In genomic region chr5:122514127-122514521, GRCm38 (mm10) we compare ENCODE assay signal across 9 mouse cellular contexts. TPM values are rescaled to one million over a fixed set of nuclear protein-coding genes. Genes with fewer than 3 reads are reported as not detected.
DNase-seq lines count a peak whose midpoint lies in the region; ATAC-seq and TF ChIP-seq lines count a peak whose summit lies in the region.
"Had no signal": no experiment of that assay in that cellular context is flagged by ENCODE, and none has a peak within 500 bp of the region (broad histone marks: within the 10 kb centered on the region; RNA-seq: fewer than 3 reads in every experiment).

No protein-coding gene starts in this region.

- no peak for DNase-seq in hindbrain, embryonic 11.5 days (ENCODE audit: low spot score)
- no peak for DNase-seq in hindbrain, postnatal 0 days (ENCODE audit: low spot score)
- no peak for DNase-seq in right cerebral cortex, postnatal 25 days
- DNase-seq in lung, postnatal 36 days = no peak
- no peak for DNase-seq in right cerebral cortex, postnatal 4 days
- DNase-seq: left cerebral cortex, postnatal 4 days had no signal

- H3K4me1 ChIP-seq in hindbrain, embryonic 13.5 days (replicated peaks) = peaks cover 26% of the 10 kb centered on the region
- H3K4me1 ChIP-seq in hindbrain, embryonic 11.5 days (replicated peaks; ENCODE audit: control insufficient read depth, insufficient read depth, low read length) = no peaks in the 10 kb centered on the region
- H3K4me1 ChIP-seq in embryonic facial prominence, embryonic 13.5 days = peaks cover 38% of the 10 kb centered on the region
- H3K4me1 ChIP-seq in hindbrain, postnatal 0 days (ENCODE audit: insufficient read depth, low read length) = peaks cover 6% of the 10 kb centered on the region
- peaks cover 10% of the 10 kb centered on the region for H3K4me1 ChIP-seq in midbrain, embryonic 15.5 days

- H3K9ac ChIP-seq in hindbrain, embryonic 13.5 days = no peak overlapping the region
- H3K9ac ChIP-seq in hindbrain, embryonic 11.5 days (ENCODE audit: low read depth, low read length) = no peak overlapping the region
- H3K9ac ChIP-seq in embryonic facial prominence, embryonic 13.5 days = no peak overlapping the region
- no peak overlapping the region for H3K9ac ChIP-seq in hindbrain, postnatal 0 days (replicated peaks; ENCODE audit: low read length)
- no peak overlapping the region for H3K9ac ChIP-seq in midbrain, embryonic 15.5 days

- H3K27ac ChIP-seq in hindbrain, embryonic 13.5 days = no peak overlapping the region
- H3K27ac ChIP-seq in hindbrain, embryonic 11.5 days (ENCODE audit: low read depth, low read length) = no peak overlapping the region
- peak overlapping the region; percentile 51; the same call in 1 of the 2 replicates for H3K27ac ChIP-seq in embryonic facial prominence, embryonic 13.5 days
- H3K27ac ChIP-seq in hindbrain, postnatal 0 days = no peak overlapping the region
- H3K27ac ChIP-seq in midbrain, embryonic 15.5 days = no peak overlapping the region

- no peaks in the 10 kb centered on the region for H3K36me3 ChIP-seq in hindbrain, embryonic 13.5 days
- no peaks in the 10 kb centered on the region for H3K36me3 ChIP-seq in hindbrain, embryonic 11.5 days (ENCODE audit: control insufficient read depth, insufficient read depth, low read length)
- H3K36me3 ChIP-seq in embryonic facial prominence, embryonic 13.5 days = no peaks in the 10 kb centered on the region
- H3K36me3 ChIP-seq in hindbrain, postnatal 0 days (ENCODE audit: insufficient read depth, low read length) = no peaks in the 10 kb centered on the region
- no peaks in the 10 kb centered on the region for H3K36me3 ChIP-seq in midbrain, embryonic 15.5 days (replicated peaks)

- no peaks in the 10 kb centered on the region for H3K27me3 ChIP-seq in hindbrain, embryonic 13.5 days
- H3K27me3 ChIP-seq in hindbrain, embryonic 11.5 days (ENCODE audit: control insufficient read depth, insufficient read depth, low read length) = no peaks in the 10 kb centered on the region
- no peaks in the 10 kb centered on the region for H3K27me3 ChIP-seq in embryonic facial prominence, embryonic 13.5 days
- no peaks in the 10 kb centered on the region for H3K27me3 ChIP-seq in hindbrain, postnatal 0 days (ENCODE audit: insufficient read depth, low read length)
- H3K27me3 ChIP-seq in midbrain, embryonic 15.5 days (replicated peaks) = no peaks in the 10 kb centered on the region

- no peak overlapping the region for H3K4me3 ChIP-seq in hindbrain, embryonic 13.5 days
- no peak overlapping the region for H3K4me3 ChIP-seq in hindbrain, embryonic 11.5 days (ENCODE audit: low read depth, low read length)
- H3K4me3 ChIP-seq in embryonic facial prominence, embryonic 13.5 days = no peak overlapping the region
- no peak overlapping the region for H3K4me3 ChIP-seq in hindbrain, postnatal 0 days (ENCODE audit: low read length)
- no peak overlapping the region for H3K4me3 ChIP-seq in midbrain, embryonic 15.5 days

- H3K9me3 ChIP-seq in hindbrain, embryonic 13.5 days = no peaks in the 10 kb centered on the region
- no peaks in the 10 kb centered on the region for H3K9me3 ChIP-seq in hindbrain, embryonic 11.5 days (ENCODE audit: control insufficient read depth, low read length)
- H3K9me3 ChIP-seq in embryonic facial prominence, embryonic 13.5 days = no peaks in the 10 kb centered on the region
- no peaks in the 10 kb centered on the region for H3K9me3 ChIP-seq in hindbrain, postnatal 0 days (ENCODE audit: low read length)
- no peaks in the 10 kb centered on the region for H3K9me3 ChIP-seq in midbrain, embryonic 15.5 days

- no peak for ATAC-seq in hindbrain, embryonic 13.5 days (ENCODE audit: low FRiP score)
- no peak for ATAC-seq in hindbrain, embryonic 11.5 days (ENCODE audit: low FRiP score)
- no peak for ATAC-seq in embryonic facial prominence, embryonic 13.5 days (ENCODE audit: insufficient number of reproducible peaks, insufficient read depth, low FRiP score, low TSS enrichment, low read depth)
- ATAC-seq in hindbrain, postnatal 0 days = no peak
- no peak for ATAC-seq in midbrain, embryonic 15.5 days (replicated peaks)

- TF ChIP-seq CTCF in hindbrain, postnatal 0 days (IDR thresholded peaks at IDR 0.05; ENCODE audit: low read depth) = no peak

- 25% methylated on average over 8 of the region's 8 CpGs for WGBS in hindbrain, embryonic 13.5 days
- WGBS in hindbrain, embryonic 11.5 days = 32% methylated on average over 8 of the region's 8 CpGs
- WGBS in embryonic facial prominence, embryonic 13.5 days = 34% methylated on average over 8 of the region's 8 CpGs
- WGBS in hindbrain, postnatal 0 days = 15% methylated on average over 8 of the region's 8 CpGs
- 10% methylated on average over 8 of the region's 8 CpGs for WGBS in midbrain, embryonic 15.5 days

- H3K4me2 ChIP-seq in hindbrain, embryonic 13.5 days = peak overlapping the region; percentile 19
- no peak overlapping the region for H3K4me2 ChIP-seq in hindbrain, embryonic 11.5 days (replicated peaks; ENCODE audit: low read depth, low read length)
- H3K4me2 ChIP-seq in embryonic facial prominence, embryonic 13.5 days = peak overlapping the region; percentile 39
- 0 out of 2 replicates have a peak overlapping the region, but pooled peaks have one; percentile 8 for H3K4me2 ChIP-seq in hindbrain, postnatal 0 days (ENCODE audit: low read depth, low read length)
- peak overlapping the region; percentile 27 for H3K4me2 ChIP-seq in midbrain, embryonic 15.5 days

RNA-seq across cellular contexts. Expression of gene Atp2a2, which starts 12.1 kb away (rescaled TPM):
- polyA plus RNA-seq in hindbrain, embryonic 13.5 days (2015; fragmentation: Nextera tagmentation; extraction: Ambion mirVana) = 39.4 and 41.2 TPM in 2 replicates
- polyA plus RNA-seq in hindbrain, embryonic 11.5 days (2014; fragmentation: Nextera tagmentation; extraction: Ambion mirVana) = 46.5 and 50.2 TPM in 2 replicates
- 26.8 and 28.3 TPM in 2 replicates for polyA plus RNA-seq in embryonic facial prominence, embryonic 13.5 days (2015; fragmentation: Nextera tagmentation; extraction: Ambion mirVana)
- 200 and 204 TPM in 2 replicates for total RNA-seq in hindbrain, postnatal 0 days (2014; rRNA removed)
- polyA plus RNA-seq in hindbrain, postnatal 0 days (2015; fragmentation: Nextera tagmentation; extraction: Ambion mirVana) = 46.2 and 47.4 TPM in 2 replicates
- polyA plus RNA-seq in midbrain, embryonic 15.5 days (2015; fragmentation: Nextera tagmentation; extraction: Ambion mirVana) = 46.3 and 47.7 TPM in 2 replicates
